Mouse (Mus musculus): ENCODE results near the gene Cldn1. TPM values are rescaled to one million over a fixed set of nuclear protein-coding genes. Genes with fewer than 3 reads are reported as not detected.

Gene Cldn1
- total RNA-seq (2022), result 1 to 10 TPM; 1.2 to 2.7 (median 2.1) TPM

DNA sequence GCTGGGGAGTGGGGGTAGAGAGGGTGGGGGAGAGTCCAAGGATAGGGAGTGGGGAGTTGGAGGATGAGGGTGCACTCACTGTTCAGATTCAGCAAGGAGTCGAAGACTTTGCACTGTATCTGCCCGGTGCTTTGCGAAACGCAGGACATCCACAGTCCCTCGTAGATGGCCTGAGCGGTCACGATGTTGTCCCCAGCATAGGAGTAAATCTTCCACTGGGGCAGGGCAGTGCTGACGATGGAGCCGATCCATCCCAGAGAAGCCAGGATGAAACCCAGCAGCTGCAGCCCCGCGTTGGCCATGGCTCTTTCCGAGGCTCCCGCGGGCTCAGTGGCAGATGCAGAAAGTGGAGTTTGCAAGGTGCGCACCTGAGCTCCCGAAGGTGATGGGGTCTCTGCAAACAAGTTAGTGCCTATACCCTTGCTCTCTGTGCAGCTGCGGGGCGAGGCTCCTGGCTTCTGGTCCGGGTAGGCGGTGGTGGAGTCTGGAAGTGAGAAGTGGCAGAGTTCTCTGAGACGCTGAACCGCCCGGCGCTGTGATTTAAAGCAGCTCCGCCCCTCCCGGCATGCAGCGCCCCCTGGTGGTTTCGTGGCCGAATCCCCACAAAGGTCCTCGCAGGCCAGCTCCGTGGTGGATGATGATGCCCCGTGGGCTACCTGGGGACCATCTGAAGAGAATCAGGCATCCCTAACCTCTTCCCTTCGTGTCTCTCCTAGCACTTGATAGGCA lies at the start of gene Cldn1:
Gene Cldn1, minus strand, starts transcription at position 517 of the 729 bp plus-strand sequence.
- peak; percentile 41 to 79 for DNase-seq (ENCODE audit: low spot score in 2 of 2)

DNA sequence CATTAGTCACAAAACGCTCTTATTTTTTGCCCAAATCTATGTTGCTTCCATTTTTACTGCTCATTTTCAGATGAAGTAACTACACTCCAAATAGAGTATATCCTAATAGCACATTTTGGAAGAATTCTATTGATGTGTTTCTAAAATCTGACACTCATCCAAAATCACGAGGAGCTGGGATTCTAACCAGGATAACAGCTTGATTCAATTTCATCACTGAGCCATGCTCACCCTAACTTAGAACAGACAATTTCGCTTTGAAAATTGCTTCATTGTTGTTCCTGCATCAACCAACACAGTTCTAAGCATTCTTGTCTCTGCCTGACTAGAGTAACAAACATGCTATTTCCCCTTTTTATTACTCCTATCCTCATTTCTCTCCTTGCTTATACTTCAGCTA lies 47.0 kb upstream of the Cldn1 start:
- no peak for DNase-seq (ENCODE audit: low spot score in 2 of 2)

DNA sequence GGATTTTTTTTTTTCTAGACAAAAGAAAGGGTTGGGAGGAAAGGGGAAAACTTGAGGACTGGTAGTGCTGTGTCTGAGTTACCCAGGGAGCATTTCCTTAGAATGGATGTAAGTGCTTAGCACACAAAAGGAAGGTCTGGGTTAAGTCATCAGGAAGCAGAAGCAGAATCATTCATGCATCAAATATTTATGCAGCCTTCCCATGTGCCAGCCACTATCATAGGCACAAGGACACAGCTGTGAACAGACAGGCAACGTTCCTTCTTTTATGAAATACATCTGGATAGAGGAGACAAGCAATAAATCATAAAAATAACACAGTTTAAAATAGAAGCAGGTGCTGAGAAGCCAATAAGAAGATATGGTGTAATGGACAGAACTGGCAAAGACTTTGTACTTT lies 32.4 kb upstream of the Cldn1 start:
- DNase-seq (ENCODE audit: low spot score in 2 of 2), result no peak

DNA sequence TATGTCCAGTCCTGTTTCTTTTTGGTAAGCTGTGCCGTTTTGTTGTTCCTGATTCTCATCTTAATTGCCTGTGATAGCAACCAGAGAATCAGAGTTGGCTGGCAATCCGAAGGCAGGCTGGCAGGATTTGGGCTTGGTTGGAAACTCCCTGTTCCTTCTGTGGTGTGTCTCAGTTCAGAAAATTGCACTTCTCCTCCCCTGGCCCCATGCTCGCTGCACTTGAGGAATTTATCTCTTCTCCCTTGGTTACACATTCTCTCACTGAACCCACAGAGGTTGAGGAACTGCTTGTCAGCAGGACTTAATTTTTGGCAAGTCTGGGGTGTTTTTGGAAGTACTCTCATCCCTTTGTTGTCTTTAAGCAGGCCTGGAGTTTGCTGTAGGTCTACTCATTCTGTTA lies 29.3 kb upstream of the Cldn1 start:
- DNase-seq (ENCODE audit: low spot score in 2 of 2), result no peak

- DNase-seq (ENCODE audit: low spot score in 2 of 2), result no peak
These were observed 28.9 kb upstream of the Cldn1 start for GRCm38 (mm10) chr16:26400549-26400948.

GRCm38 (mm10) chr16:26390936-26391335 lies 19.3 kb upstream of the Cldn1 start:
- DNase-seq (ENCODE audit: low spot score in 2 of 2), result no peak

DNA sequence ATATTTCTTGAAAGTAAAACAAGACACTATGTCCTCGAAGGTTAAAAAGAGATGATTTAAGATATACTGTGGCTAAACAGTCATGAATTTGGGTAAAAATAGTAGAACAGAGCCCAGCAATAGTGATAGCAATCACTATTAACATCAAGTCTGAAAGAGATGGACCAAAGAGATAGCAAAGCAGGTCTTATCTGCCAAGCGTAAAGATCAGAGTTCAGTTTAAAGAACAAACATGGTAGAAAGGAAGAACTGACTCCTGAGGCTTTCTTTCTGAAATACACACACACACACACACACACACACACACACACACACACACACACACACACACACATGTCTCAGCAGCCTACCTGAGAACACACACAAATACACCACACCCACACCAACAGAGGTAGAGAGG lies 14.5 kb upstream of the Cldn1 start:
- DNase-seq (ENCODE audit: low spot score in 2 of 2), result no peak

DNA sequence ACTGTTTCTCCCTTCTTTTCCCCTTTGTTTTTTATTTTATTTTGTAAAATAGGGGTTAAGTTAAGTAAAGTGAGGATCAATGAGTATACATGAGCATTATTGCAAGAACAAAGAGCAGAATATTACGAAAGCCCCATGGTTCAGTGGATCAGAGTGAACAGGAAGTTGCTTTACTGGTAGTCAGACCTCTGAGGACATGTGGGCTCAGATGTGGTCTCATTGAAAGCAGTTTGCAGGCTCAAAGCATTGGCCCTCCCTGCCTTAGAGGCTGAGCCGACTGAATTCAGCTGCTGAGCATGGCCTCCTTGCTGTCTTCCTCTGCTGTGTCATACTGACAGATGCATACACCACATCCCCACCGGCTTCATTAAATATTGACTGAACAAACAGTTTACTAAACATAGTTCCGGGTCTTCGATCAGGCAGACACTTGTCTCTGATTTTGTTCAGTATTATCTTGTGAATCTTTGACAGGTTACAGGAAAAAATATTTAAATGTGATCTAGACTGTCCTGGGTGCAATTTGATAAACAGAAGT lies 12.5 kb upstream of the Cldn1 start:
- DNase-seq (ENCODE audit: low spot score in 2 of 2), result no peak

DNA sequence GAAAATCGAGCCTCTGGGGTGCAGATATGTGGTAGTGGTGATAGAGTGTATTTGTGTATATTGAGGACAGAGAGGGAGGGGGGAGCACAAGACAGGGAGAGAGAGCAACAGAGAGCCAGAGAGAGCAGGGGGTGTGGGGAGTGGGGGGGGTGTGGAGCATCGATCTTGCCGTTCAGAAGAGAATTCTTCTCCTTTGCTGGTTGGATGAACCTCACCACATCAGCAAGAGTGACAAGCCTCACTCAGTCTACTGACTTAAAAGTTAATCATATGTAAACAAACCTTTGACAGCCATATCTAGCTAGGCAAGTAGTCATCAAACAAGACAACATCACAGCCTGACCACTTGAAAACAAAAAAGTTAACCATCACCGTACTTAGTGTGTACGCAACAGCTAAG lies 5.5 kb upstream of the Cldn1 start:
- DNase-seq (ENCODE audit: low spot score in 2 of 2), result no peak

- no peak for DNase-seq (ENCODE audit: low spot score in 2 of 2)
These were observed 1.5 kb downstream of the Cldn1 start for GRCm38 (mm10) chr16:26370127-26370526.

DNA sequence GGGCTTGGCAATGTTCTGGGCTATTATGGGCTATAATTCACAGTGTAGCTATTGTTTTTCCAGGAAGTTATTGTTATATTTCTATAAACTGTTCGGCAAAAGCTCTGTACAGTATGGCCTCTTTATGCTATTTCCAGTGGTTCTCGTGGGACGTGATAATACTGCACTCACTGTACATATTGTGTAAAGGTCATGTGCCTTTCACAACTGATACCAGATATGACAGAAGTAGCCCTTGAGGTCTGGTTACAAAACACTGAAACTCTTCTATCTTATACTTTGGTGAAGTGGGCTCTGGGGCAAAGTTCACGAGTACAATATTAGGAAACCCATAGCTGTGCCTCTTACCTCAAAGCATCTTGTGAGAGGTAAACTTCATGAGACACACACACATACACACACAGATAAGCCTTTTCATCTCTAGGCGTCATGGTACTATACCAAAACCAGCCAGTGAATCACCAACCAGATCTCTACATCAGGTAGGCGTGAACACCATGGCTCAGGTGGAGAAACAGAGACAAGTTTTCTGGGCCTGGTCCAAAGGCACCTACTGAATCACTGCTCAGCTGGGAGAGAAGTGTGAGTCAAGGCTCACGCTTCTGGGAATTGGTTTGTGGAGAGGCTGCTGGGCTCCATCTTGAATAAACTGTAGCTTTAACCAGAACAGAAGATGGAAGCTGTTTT lies 2.5 kb downstream of the Cldn1 start:
- DNase-seq (ENCODE audit: low spot score in 2 of 2), result peak in 1 of 2 experiments; percentile 14

DNA sequence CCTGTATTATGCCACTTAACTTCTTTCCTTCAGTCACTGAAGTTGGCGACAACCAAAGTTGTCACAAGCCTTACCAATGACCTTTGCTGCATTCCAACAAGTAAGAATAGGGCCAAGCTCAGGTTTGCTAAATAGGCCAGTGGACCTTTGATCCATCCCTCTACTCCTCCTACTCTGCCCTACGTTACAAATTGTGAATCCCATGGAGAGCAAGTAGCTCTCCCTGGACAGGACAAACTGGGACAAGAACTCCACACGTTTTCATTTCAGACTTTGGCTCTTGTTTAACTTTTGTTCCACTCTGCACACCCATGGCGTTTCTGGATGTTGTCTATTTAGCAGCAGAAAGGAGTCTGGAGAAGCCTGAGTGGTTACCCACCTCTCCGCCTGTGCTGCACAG lies 3.5 kb downstream of the Cldn1 start:
- no peak for DNase-seq (ENCODE audit: low spot score in 2 of 2)

DNA sequence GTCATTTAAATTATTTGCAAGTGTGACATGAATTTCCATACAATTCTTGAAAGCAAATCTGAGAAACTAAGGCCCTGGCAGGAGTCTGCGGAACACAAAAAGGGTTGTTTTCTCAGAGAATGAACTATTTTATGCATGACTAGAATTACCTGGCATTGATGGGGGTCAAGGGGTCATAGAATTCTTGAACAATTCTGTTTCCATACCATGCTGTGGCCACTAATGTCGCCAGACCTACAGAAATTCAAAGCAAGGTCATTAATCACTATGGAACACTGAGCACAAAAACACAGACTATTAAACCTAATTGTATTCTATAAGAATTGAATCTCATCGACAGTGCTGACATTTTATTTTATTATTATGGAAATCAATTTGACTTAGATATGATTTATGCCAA lies 10.9 kb downstream of the Cldn1 start:
- DNase-seq (ENCODE audit: low spot score in 2 of 2), result no peak

DNA sequence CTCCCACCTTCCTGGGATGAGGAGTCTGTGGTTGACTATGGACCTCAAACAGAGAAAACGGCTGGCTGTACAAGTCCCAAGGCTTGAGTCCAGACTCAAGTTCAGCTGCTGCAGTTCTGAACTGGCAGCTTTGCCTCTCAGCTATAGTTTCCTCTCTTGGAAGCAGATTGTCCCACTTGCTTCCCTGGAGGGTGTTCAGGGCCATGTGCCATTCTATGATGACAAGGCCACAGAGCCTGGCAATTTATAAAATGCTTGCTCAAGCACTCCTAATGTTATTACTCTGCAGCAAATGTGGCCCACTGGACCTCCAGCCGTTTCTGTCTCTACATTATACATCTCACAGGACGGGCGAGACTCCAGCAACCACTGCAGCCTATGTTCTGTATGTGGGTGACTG lies 12.0 kb downstream of the Cldn1 start:
- no peak for DNase-seq (ENCODE audit: low spot score in 2 of 2)

DNA sequence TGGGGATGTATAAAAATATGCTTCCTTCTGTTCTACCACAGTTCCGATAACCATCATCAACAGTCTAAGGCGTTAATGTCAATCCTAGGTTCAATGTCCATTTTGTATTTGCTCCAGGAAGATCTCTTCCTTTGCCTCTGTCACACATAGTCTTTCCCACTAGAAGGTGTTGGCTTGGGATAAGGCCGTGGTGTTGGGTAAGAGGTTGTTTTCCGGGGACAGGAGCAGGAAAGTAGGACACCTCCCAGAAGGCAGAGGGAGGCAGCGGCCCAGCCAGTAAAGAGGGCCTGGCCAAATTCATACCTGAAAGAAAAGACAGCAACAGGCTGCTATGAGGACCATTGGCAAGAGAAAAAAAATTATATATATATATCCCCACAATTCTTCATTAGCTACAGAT lies 12.7 kb downstream of the Cldn1 start:
- DNase-seq (ENCODE audit: low spot score in 2 of 2), result no peak

- DNase-seq (ENCODE audit: low spot score in 2 of 2), result no peak
These were observed 13.5 kb downstream of the Cldn1 start for GRCm38 (mm10) chr16:26357863-26358780.

DNA sequence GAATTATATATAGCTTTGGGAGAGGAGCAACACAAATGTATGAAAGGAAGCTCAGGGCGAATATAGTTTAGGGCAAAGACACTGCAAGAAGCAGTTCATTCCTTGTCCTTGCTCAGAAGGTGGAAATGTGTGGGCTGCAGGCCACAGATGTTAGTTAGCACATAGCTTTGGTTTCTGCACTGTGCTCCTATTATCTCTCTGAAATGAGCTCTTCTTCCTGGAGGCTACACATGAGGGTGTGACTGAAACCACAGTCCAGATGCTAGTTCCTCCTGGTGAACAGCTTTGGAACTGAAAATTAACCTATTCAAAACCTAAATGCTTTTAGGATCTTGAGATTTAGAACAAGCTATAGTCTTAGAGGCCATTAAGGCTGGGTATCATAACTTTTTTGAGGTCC lies 16.1 kb downstream of the Cldn1 start:
- no peak for DNase-seq (ENCODE audit: low spot score in 2 of 2)

GRCm38 (mm10) chr16:26350786-26351185 lies 20.9 kb downstream of the Cldn1 start:
- no peak for DNase-seq (ENCODE audit: low spot score in 2 of 2)

- no peak for DNase-seq (ENCODE audit: low spot score in 2 of 2)
These were observed 22.8 kb downstream of the Cldn1 start for GRCm38 (mm10) chr16:26348809-26349208.

GRCm38 (mm10) chr16:26316281-26316680 lies 55.4 kb downstream of the Cldn1 start:
- no peak for DNase-seq (ENCODE audit: low spot score in 2 of 2)

DNA sequence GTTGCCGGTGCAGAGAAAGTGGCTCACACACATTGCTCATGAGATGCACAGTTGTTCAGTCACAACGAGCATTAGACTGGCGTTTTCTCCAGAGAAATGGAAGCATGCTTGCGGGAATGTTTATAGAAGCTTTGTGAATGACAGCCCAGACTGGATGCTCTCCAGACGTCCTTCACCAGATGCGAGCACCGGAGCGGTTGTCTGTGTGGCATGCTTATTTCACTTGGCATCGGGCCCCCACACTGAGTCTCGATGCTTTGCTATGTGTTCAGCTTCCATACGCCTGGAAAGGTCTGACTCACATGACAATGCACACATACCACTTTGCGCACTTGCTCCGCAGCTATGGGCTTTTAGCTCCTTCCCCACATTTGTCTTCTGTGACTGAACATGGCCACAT lies 56.8 kb downstream of the Cldn1 start:
- DNase-seq (ENCODE audit: low spot score in 2 of 2), result peak; percentile 3 to 12

GRCm38 (mm10) chr16:26309402-26309801 lies 62.2 kb downstream of the Cldn1 start:
- DNase-seq (ENCODE audit: low spot score in 2 of 2), result no peak

Data from left cerebral cortex, adult 8-10 months (tissue).